5 mouse cellular contexts compared by ENCODE assay signal in the genomic region with DNA sequence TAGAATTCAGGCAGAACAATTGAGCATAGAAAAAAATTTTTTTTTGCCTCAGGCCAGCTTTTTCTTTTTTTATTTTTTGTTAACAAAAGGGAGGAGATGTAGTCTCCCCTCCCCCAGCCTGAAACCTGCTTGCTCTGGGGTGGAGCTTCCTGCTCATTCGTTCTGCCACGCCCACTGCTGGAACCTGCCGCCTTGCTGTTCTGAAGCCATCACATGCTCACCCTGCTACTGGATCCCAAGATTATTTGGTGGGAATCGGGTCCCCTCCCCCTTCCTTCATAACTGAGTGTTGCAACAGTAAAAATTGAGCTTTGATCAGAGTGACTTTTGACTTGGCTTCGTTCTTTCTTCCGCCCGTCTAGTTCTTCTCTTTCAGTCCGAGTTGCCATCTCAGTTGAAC.
A peak's percentile ranks its signal among the peaks of the same experiment; 100 is the strongest.
DNase-seq lines count a peak whose midpoint lies in the region.

No protein-coding gene starts in this region.

- DNase-seq in heart, adult 11 months, result peak; percentile 85
- peak; percentile 60 for DNase-seq in kidney, adult 18-20 months
- peak; percentile 66 to 80 for DNase-seq in kidney, adult 8-10 months
- peak; percentile 44 to 74 for DNase-seq in kidney, postnatal 25 days
- DNase-seq in lung, postnatal 36 days, result peak; percentile 5

Comparison
In these comparisons a context has a peak if more than half of its experiments do, and no peak if none do; other contexts are left out.
1. Peak in every context shown above with its lines: DNase-seq.
2. DNase-seq: peak in every context shown above with its lines; median percentile 85 in heart, adult 11 months; 73 in kidney, adult 8-10 months; 60 in kidney, adult 18-20 months; 59 in kidney, postnatal 25 days; 5 in lung, postnatal 36 days.